Mouse (Mus musculus): ENCODE measurements around the gene Cemip. TPM values are rescaled to one million over a fixed set of nuclear protein-coding genes. Genes with fewer than 3 reads are reported as not detected.

The Cemip gene
- total and polyA plus RNA-seq, 3 experiments: 0.12 to 0.14 TPM; not detected in 1

DNA sequence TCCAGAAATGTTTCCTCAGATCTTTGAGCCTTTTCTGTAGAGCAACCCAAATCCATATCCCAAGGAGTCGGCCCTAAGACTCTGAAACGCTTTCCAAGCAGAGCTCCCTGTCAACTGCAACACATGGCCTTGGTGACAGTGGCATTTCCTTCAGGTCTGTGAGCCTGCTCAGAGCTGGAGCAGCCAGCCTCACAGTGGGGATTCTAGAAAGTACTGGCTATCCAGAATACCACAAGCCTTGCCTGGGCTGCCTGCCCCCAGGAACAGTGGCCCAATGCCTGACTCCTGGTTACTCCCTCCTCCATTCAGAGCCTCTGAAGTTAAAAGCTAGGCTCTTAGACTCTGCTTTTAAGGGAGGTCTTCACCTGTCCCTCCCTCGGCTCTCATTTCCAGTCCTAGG, 12.4 kb downstream of the Cemip start:
- no peaks in the 10 kb centered on the region for H3K79me2 ChIP-seq (replicated peaks; ENCODE audit: control insufficient read depth, insufficient read depth, low read length)
- no peaks in the 10 kb centered on the region for H3K27me3 ChIP-seq (ENCODE audit: control insufficient read depth, insufficient read depth, low read length)
- DNase-seq: no peak
- no peak overlapping the region for H3K4me3 ChIP-seq
- intact Hi-C loops (cut with DNase I): no loop called here
- TF ChIP-seq POLR2A (IDR thresholded peaks at IDR 0.05; ENCODE audit: insufficient read depth, low read depth, low read length): no peak
- TF ChIP-seq CTCF (IDR thresholded peaks at IDR 0.05): no peak
- TF ChIP-seq EP300 (IDR thresholded peaks at IDR 0.05; ENCODE audit: insufficient read depth, low read depth, low read length): no peak
- H3K4me1 ChIP-seq (ENCODE audit: control insufficient read depth, insufficient read depth, low read length): no peaks in the 10 kb centered on the region
- no peak overlapping the region for H3K9ac ChIP-seq (ENCODE audit: low read depth, low read length)
- no peak overlapping the region for H3K27ac ChIP-seq
- 86% methylated on average over 3 of the region's 3 CpGs for WGBS
- no peaks in the 10 kb centered on the region for H3K36me3 ChIP-seq (ENCODE audit: control insufficient read depth, insufficient read depth, low read length)

DNA sequence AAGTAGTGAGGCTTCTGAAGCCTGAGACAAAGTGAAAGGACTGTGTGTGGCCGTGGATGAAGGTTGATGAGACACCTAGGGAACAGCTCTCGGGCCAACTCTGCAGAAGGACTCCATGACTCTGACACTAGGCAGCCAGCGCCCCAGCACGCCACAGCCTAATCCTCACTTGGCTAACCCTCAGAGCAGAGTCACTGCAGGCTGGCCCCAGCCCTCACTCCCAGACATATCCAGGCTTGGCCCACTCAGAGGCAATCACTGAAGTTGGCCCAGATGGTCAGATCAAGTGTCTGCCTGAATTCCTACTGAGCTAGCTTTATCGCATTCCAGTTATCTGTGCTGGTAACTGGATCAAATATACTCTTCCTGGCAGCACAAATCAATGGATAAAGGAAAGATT, 17.4 kb downstream of the Cemip start:
- Histone ChIP-seq H3K27ac (no peak overlapping the region), H3K4me1 (ENCODE audit: control insufficient read depth, insufficient read depth, low read length) (no peaks in the 10 kb centered on the region), H3K4me3 (no peak overlapping the region), H3K79me2 (replicated peaks; ENCODE audit: control insufficient read depth, insufficient read depth, low read length) (no peaks in the 10 kb centered on the region), H3K9ac (ENCODE audit: low read depth, low read length) (no peak overlapping the region), H3K27me3 (ENCODE audit: control insufficient read depth, insufficient read depth, low read length) (no peaks in the 10 kb centered on the region), H3K36me3 (ENCODE audit: control insufficient read depth, insufficient read depth, low read length) (no peaks in the 10 kb centered on the region)
- 74% methylated on average over 5 of the region's 5 CpGs for WGBS
- intact Hi-C loops (cut with DNase I): no loop called here
- TF ChIP-seq EP300 (IDR thresholded peaks at IDR 0.05; ENCODE audit: insufficient read depth, low read depth, low read length) (no peak), POLR2A (IDR thresholded peaks at IDR 0.05; ENCODE audit: insufficient read depth, low read depth, low read length) (no peak), CTCF (IDR thresholded peaks at IDR 0.05) (no peak)
- no peak for DNase-seq

DNA sequence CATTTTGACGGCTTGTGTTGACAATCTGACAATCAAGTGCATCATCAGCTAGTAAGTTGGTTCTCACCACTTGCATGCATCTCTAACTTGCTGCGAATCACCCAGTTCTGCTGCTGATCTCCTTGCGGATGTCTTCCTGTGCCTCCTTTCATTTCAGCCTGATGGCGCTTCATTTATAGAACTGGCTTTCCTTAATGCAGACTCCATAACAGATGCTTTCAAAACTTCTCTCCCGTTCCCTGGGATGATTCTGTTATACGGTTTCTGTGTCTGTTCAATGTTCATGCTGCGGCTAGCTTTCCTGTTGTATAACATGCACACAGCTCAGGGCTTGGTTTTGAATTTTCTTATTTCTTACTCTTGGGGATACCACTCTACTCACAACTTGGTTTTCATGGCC, 26.5 kb downstream of the Cemip start:
- Histone ChIP-seq H3K27me3 (ENCODE audit: control insufficient read depth, insufficient read depth, low read length) (no peaks in the 10 kb centered on the region), H3K4me1 (ENCODE audit: control insufficient read depth, insufficient read depth, low read length) (no peaks in the 10 kb centered on the region), H3K36me3 (ENCODE audit: control insufficient read depth, insufficient read depth, low read length) (no peaks in the 10 kb centered on the region), H3K4me3 (no peak overlapping the region), H3K9ac (ENCODE audit: low read depth, low read length) (no peak overlapping the region), H3K27ac (no peak overlapping the region), H3K79me2 (replicated peaks; ENCODE audit: control insufficient read depth, insufficient read depth, low read length) (no peaks in the 10 kb centered on the region)
- 92% methylated on average over 7 of the region's 7 CpGs for WGBS
- DNase-seq: no peak
- intact Hi-C loops (cut with DNase I): no loop called here
- TF ChIP-seq EP300 (IDR thresholded peaks at IDR 0.05; ENCODE audit: insufficient read depth, low read depth, low read length): no peak

GRCm38 (mm10) chr7:84055961-84056629, 30.2 kb downstream of the Cemip start:
- Histone ChIP-seq H3K9ac (ENCODE audit: low read depth, low read length) (no peak overlapping the region), H3K4me1 (ENCODE audit: control insufficient read depth, insufficient read depth, low read length) (no peaks in the 10 kb centered on the region), H3K36me3 (ENCODE audit: control insufficient read depth, insufficient read depth, low read length) (no peaks in the 10 kb centered on the region), H3K4me3 (no peak overlapping the region), H3K79me2 (replicated peaks; ENCODE audit: control insufficient read depth, insufficient read depth, low read length) (no peaks in the 10 kb centered on the region), H3K27me3 (ENCODE audit: control insufficient read depth, insufficient read depth, low read length) (no peaks in the 10 kb centered on the region), H3K27ac (no peak overlapping the region)
- intact Hi-C loops (cut with DNase I): no loop called here
- no peak for TF ChIP-seq POLR2A (IDR thresholded peaks at IDR 0.05; ENCODE audit: insufficient read depth, low read depth, low read length)
- no peak for TF ChIP-seq CTCF (IDR thresholded peaks at IDR 0.05)
- no peak for TF ChIP-seq EP300 (IDR thresholded peaks at IDR 0.05; ENCODE audit: insufficient read depth, low read depth, low read length)
- WGBS: 71% methylated on average over 7 of the region's 7 CpGs
- no peak for DNase-seq

- DNase-seq: no peak
- H3K9ac ChIP-seq (ENCODE audit: low read depth, low read length): no peak overlapping the region
- intact Hi-C loops (cut with DNase I): no loop called here
- TF ChIP-seq CTCF (IDR thresholded peaks at IDR 0.05) (no peak), EP300 (IDR thresholded peaks at IDR 0.05; ENCODE audit: insufficient read depth, low read depth, low read length) (no peak), POLR2A (IDR thresholded peaks at IDR 0.05; ENCODE audit: insufficient read depth, low read depth, low read length) (no peak)
- H3K79me2 ChIP-seq (replicated peaks; ENCODE audit: control insufficient read depth, insufficient read depth, low read length): no peaks in the 10 kb centered on the region
- WGBS: 83% methylated on average over 7 of the region's 7 CpGs
- H3K4me1 ChIP-seq (ENCODE audit: control insufficient read depth, insufficient read depth, low read length): no peaks in the 10 kb centered on the region
- H3K27me3 ChIP-seq (ENCODE audit: control insufficient read depth, insufficient read depth, low read length): no peaks in the 10 kb centered on the region
- H3K4me3 ChIP-seq: no peak overlapping the region
- H3K36me3 ChIP-seq (ENCODE audit: control insufficient read depth, insufficient read depth, low read length): no peaks in the 10 kb centered on the region
- no peak overlapping the region for H3K27ac ChIP-seq
Observed at GRCm38 (mm10) chr7:84053856-84054255, 32.4 kb downstream of the Cemip start.

GRCm38 (mm10) chr7:84051423-84051822, 34.9 kb downstream of the Cemip start:
- no peaks in the 10 kb centered on the region for H3K4me1 ChIP-seq (ENCODE audit: control insufficient read depth, insufficient read depth, low read length)
- no peak overlapping the region for H3K9ac ChIP-seq (ENCODE audit: low read depth, low read length)
- intact Hi-C loops (cut with DNase I): no loop called here
- no peak overlapping the region for H3K27ac ChIP-seq
- 69% methylated on average over 4 of the region's 4 CpGs for WGBS
- TF ChIP-seq EP300 (IDR thresholded peaks at IDR 0.05; ENCODE audit: insufficient read depth, low read depth, low read length) (no peak), POLR2A (IDR thresholded peaks at IDR 0.05; ENCODE audit: insufficient read depth, low read depth, low read length) (no peak), CTCF (IDR thresholded peaks at IDR 0.05) (no peak)
- no peaks in the 10 kb centered on the region for H3K79me2 ChIP-seq (replicated peaks; ENCODE audit: control insufficient read depth, insufficient read depth, low read length)
- no peak for DNase-seq
- no peaks in the 10 kb centered on the region for H3K27me3 ChIP-seq (ENCODE audit: control insufficient read depth, insufficient read depth, low read length)
- H3K4me3 ChIP-seq: no peak overlapping the region
- H3K36me3 ChIP-seq (ENCODE audit: control insufficient read depth, insufficient read depth, low read length): no peaks in the 10 kb centered on the region
